Mouse (Mus musculus) midbrain, embryonic 12.5 days (tissue): ENCODE results near the gene Ap1ar. TPM values are rescaled to one million over a fixed set of nuclear protein-coding genes. Genes with fewer than 3 reads are reported as not detected.
A peak's percentile ranks its signal among the peaks of the same experiment; 100 is the strongest.

ENCODE experiments used
- ATAC-seq: fragments of 200-750 bp; cut with Nextera tagmentation; 2 replicates; pipeline ENCODE4 v1.8.0; 2017; ENCODE audit warnings: low read depth, moderate TSS enrichment, moderate library complexity; ENCODE audit not compliant: low FRiP score
- H3K27ac ChIP-seq: fragments of 300-500 bp; sonication (generic); replicated peaks from 2 replicates; pipeline ENCODE4 v1.5.1; 2016; ENCODE audit warnings: mild to moderate bottlenecking
- H3K27me3 ChIP-seq: fragments of 300-500 bp; sonication (generic); 2 replicates; pipeline ENCODE4 v1.6.1; 2016; ENCODE audit warnings: mild to moderate bottlenecking
- H3K36me3 ChIP-seq: fragments of 300-500 bp; sonication (generic); 2 replicates; pipeline ENCODE4 v1.6.1; 2016
- H3K4me1 ChIP-seq: fragments of 300-500 bp; sonication (generic); 2 replicates; pipeline ENCODE4 v1.6.1; 2016
- H3K4me2 ChIP-seq: fragments of 300-500 bp; sonication (generic); replicated peaks from 2 replicates; pipeline ENCODE4 v1.6.1; 2016; ENCODE audit warnings: mild to moderate bottlenecking, moderate library complexity
- H3K4me3 ChIP-seq: fragments of 300-500 bp; sonication (generic); 2 replicates; pipeline ENCODE4 v1.5.1; 2016; ENCODE audit warnings: mild to moderate bottlenecking
- H3K9ac ChIP-seq: fragments of 300-500 bp; sonication (generic); replicated peaks from 2 replicates; pipeline ENCODE4 v1.6.1; 2016; ENCODE audit warnings: mild to moderate bottlenecking, moderate library complexity
- H3K9me3 ChIP-seq: fragments of 300-500 bp; sonication (generic); 2 replicates; pipeline ENCODE4 v1.6.1; 2016; ENCODE audit warnings: mild to moderate bottlenecking
- WGBS: fragments of 180-500 bp; shearing (Covaris S2); methylation state at CpG from one replicate; pipeline ENCODE4 v1.1.7; 2016; 5-methylcytosine and 5-hydroxymethylcytosine counted together
- polyA plus RNA-seq: library from polyadenylated mRNA; unstranded; fragments of >200 nt; fragmentation: Nextera tagmentation; extraction: Ambion mirVana; gene quantifications from 2 replicates; pipeline ENCODE4 v1.2.1, GENCODE M21; 2016

Gene Ap1ar
- polyA plus RNA-seq, 1 experiment from 2014 or later = 71.0 TPM

GRCm38 (mm10) chr3:127763076-127763612, 74.2 kb downstream of the Ap1ar start:
- WGBS = 26% methylated on average over 7 of the region's 7 CpGs
- peaks cover 65% of the 10 kb centered on the region for H3K27me3 ChIP-seq
- no peak overlapping the region for H3K4me3 ChIP-seq
- no peaks in the 10 kb centered on the region for H3K36me3 ChIP-seq
- ATAC-seq = no peak; the same call in 1 of the 2 replicates
- no peak overlapping the region for H3K4me2 ChIP-seq
- H3K4me1 ChIP-seq = peaks cover 9% of the 10 kb centered on the region
- no peak overlapping the region for H3K9ac ChIP-seq
- H3K27ac ChIP-seq = no peak overlapping the region
- no peaks in the 10 kb centered on the region for H3K9me3 ChIP-seq

GRCm38 (mm10) chr3:127762403-127762802, 74.9 kb downstream of the Ap1ar start:
- ATAC-seq = no peak
- Histone ChIP-seq H3K9me3 (no peaks in the 10 kb centered on the region), H3K36me3 (no peaks in the 10 kb centered on the region), H3K4me2 (no peak overlapping the region), H3K9ac (no peak overlapping the region), H3K4me3 (no peak overlapping the region), H3K4me1 (peaks cover 10% of the 10 kb centered on the region), H3K27me3 (peaks cover 67% of the 10 kb centered on the region), H3K27ac (no peak overlapping the region)
- 71% methylated on average over 8 of the region's 8 CpGs for WGBS

GRCm38 (mm10) chr3:127759212-127759611, 78.1 kb downstream of the Ap1ar start:
- no peak overlapping the region for H3K27ac ChIP-seq
- H3K27me3 ChIP-seq = peaks cover 92% of the 10 kb centered on the region
- no peak overlapping the region for H3K4me3 ChIP-seq
- H3K4me2 ChIP-seq = no peak overlapping the region
- H3K4me1 ChIP-seq = peaks cover 10% of the 10 kb centered on the region
- 18% methylated on average over 8 of the region's 8 CpGs for WGBS
- H3K9me3 ChIP-seq = no peaks in the 10 kb centered on the region
- no peak overlapping the region for H3K9ac ChIP-seq
- ATAC-seq = peak; percentile 42; the same call in 1 of the 2 replicates
- H3K36me3 ChIP-seq = no peaks in the 10 kb centered on the region

GRCm38 (mm10) chr3:127758806-127759205, 78.5 kb downstream of the Ap1ar start:
- H3K4me1 ChIP-seq = peaks cover 10% of the 10 kb centered on the region
- 0 out of 2 replicates have a peak, but pooled peaks have one; percentile 39 for ATAC-seq
- H3K27ac ChIP-seq = no peak overlapping the region
- H3K36me3 ChIP-seq = no peaks in the 10 kb centered on the region
- no peak overlapping the region for H3K9ac ChIP-seq
- WGBS = 34% methylated on average over 4 of the region's 4 CpGs
- H3K4me3 ChIP-seq = no peak overlapping the region
- peaks cover 92% of the 10 kb centered on the region for H3K27me3 ChIP-seq
- H3K4me2 ChIP-seq = no peak overlapping the region
- H3K9me3 ChIP-seq = no peaks in the 10 kb centered on the region

- Histone ChIP-seq H3K27ac (no peak overlapping the region), H3K4me2 (no peak overlapping the region), H3K36me3 (no peaks in the 10 kb centered on the region), H3K4me1 (peaks cover 10% of the 10 kb centered on the region), H3K27me3 (peaks cover 94% of the 10 kb centered on the region), H3K9ac (no peak overlapping the region), H3K9me3 (no peaks in the 10 kb centered on the region), H3K4me3 (no peak overlapping the region)
- ATAC-seq = no peak
These were observed 79.4 kb downstream of the Ap1ar start for GRCm38 (mm10) chr3:127757886-127758301.

Other genes with a start within 250 kb of the Ap1ar start
- gene Neurog2, start 204.4 kb downstream of the Ap1ar start, polyA plus RNA-seq = 83.0 and 155 TPM in 2 replicates
- 1.0 and 1.4 TPM in 2 replicates for gene Alpk1, start 57.0 kb downstream of the Ap1ar start, polyA plus RNA-seq
- gene Tifa, start 47.7 kb downstream of the Ap1ar start, polyA plus RNA-seq = 3.4 and 5.5 TPM in 2 replicates
- 4.9 and 5.7 TPM in 2 replicates for gene Fam241a, start 58.8 kb upstream of the Ap1ar start, polyA plus RNA-seq